Mouse (Mus musculus): ENCODE measurements around the gene Rap2a. TPM values are rescaled to one million over a fixed set of nuclear protein-coding genes. Genes with fewer than 3 reads are reported as not detected.

The Rap2a gene
- polyA plus RNA-seq, 2 experiments = 16.4 to 20.9 TPM

GRCm38 (mm10) chr14:120544495-120544894, 66.3 kb downstream of the Rap2a start:
- ATAC-seq (ENCODE audit: low FRiP score, low read depth) (no peak), DNase-seq (ENCODE audit: low spot score) (no peak)
- no peaks in the 10 kb centered on the region for H3K36me3 ChIP-seq (ENCODE audit: control insufficient read depth, insufficient read depth, low read length)
- H3K9me3 ChIP-seq (ENCODE audit: control insufficient read depth, low read length) = no peaks in the 10 kb centered on the region
- 88% methylated on average over 6 of the region's 6 CpGs for WGBS
- H3K4me3 ChIP-seq (replicated peaks; ENCODE audit: low read length) = no peak overlapping the region
- H3K4me1 ChIP-seq (ENCODE audit: control insufficient read depth, insufficient read depth, low read length) = no peaks in the 10 kb centered on the region
- TF ChIP-seq POLR2A (IDR thresholded peaks at IDR 0.05; ENCODE audit: borderline replicate concordance, extremely low read depth, insufficient read depth, insufficient read length) = no peak
- no peak overlapping the region for H3K4me2 ChIP-seq (replicated peaks; ENCODE audit: low read depth, low read length, severe bottlenecking)
- H3K9ac ChIP-seq (ENCODE audit: low read depth, low read length, severe bottlenecking) = no peak overlapping the region
- H3K27me3 ChIP-seq (ENCODE audit: control insufficient read depth, insufficient read depth, low read length) = no peaks in the 10 kb centered on the region
- no peak overlapping the region for H3K27ac ChIP-seq (replicated peaks; ENCODE audit: low read depth, low read length)

GRCm38 (mm10) chr14:120544946-120545345, 66.7 kb downstream of the Rap2a start:
- H3K27me3 ChIP-seq (ENCODE audit: control insufficient read depth, insufficient read depth, low read length) = no peaks in the 10 kb centered on the region
- no peak for ATAC-seq (ENCODE audit: low FRiP score, low read depth)
- H3K27ac ChIP-seq (replicated peaks; ENCODE audit: low read depth, low read length) = no peak overlapping the region

More at GRCm38 (mm10) chr14:120544946-120545345, 66.7 kb downstream of the Rap2a start:
- WGBS = 82% methylated on average over 2 of the region's 2 CpGs
- H3K4me3 ChIP-seq (replicated peaks; ENCODE audit: low read length) = no peak overlapping the region
- H3K4me1 ChIP-seq (ENCODE audit: control insufficient read depth, insufficient read depth, low read length) = no peaks in the 10 kb centered on the region
- TF ChIP-seq POLR2A (IDR thresholded peaks at IDR 0.05; ENCODE audit: borderline replicate concordance, extremely low read depth, insufficient read depth, insufficient read length) = no peak
- DNase-seq (ENCODE audit: low spot score) = no peak
- H3K4me2 ChIP-seq (replicated peaks; ENCODE audit: low read depth, low read length, severe bottlenecking) = no peak overlapping the region
- no peaks in the 10 kb centered on the region for H3K9me3 ChIP-seq (ENCODE audit: control insufficient read depth, low read length)
- H3K9ac ChIP-seq (ENCODE audit: low read depth, low read length, severe bottlenecking) = no peak overlapping the region
- no peaks in the 10 kb centered on the region for H3K36me3 ChIP-seq (ENCODE audit: control insufficient read depth, insufficient read depth, low read length)

Other genes with a start within 250 kb of the Rap2a start
- gene Mbnl2, start 202.8 kb upstream of the Rap2a start, polyA plus RNA-seq (2012; rRNA removed) = 109 and 116 TPM in 2 replicates
- 160 and 161 TPM in 2 replicates for gene Mbnl2, start 202.8 kb upstream of the Rap2a start, polyA plus RNA-seq (2014; fragmentation: Nextera tagmentation; extraction: Ambion mirVana)